Mouse (Mus musculus): Measurements from ENCODE around the gene Gab2.

Gene Gab2

GRCm38 (mm10) chr7:97081242-97081958 is at the start of gene Gab2:
Gab2 (plus strand) TSS chr7:97081586.
- peak; percentile 52 for DNase-seq (ENCODE audit: low spot score)

GRCm38 (mm10) chr7:97032412-97032811 is 49.0 kb upstream of the Gab2 start:
- no peak for DNase-seq (ENCODE audit: low spot score)

GRCm38 (mm10) chr7:97039641-97040040 is 41.7 kb upstream of the Gab2 start:
- DNase-seq (ENCODE audit: low spot score) = no peak

GRCm38 (mm10) chr7:97041868-97042449 is 39.4 kb upstream of the Gab2 start:
- DNase-seq (ENCODE audit: low spot score) = no peak

- DNase-seq (ENCODE audit: low spot score) = no peak
Observed at GRCm38 (mm10) chr7:97042981-97043380, 38.4 kb upstream of the Gab2 start.

GRCm38 (mm10) chr7:97060966-97061365 is 20.4 kb upstream of the Gab2 start:
- DNase-seq (ENCODE audit: low spot score) = no peak

- DNase-seq (ENCODE audit: low spot score) = no peak
Observed at GRCm38 (mm10) chr7:97071512-97071911, 9.9 kb upstream of the Gab2 start.

- no peak for DNase-seq (ENCODE audit: low spot score)
Observed at GRCm38 (mm10) chr7:97072061-97072460, 9.3 kb upstream of the Gab2 start.

GRCm38 (mm10) chr7:97074974-97075373 is 6.4 kb upstream of the Gab2 start:
- DNase-seq (ENCODE audit: low spot score) = no peak

GRCm38 (mm10) chr7:97076977-97077376 is 4.4 kb upstream of the Gab2 start:
- DNase-seq (ENCODE audit: low spot score) = no peak

- no peak for DNase-seq (ENCODE audit: low spot score)
Observed at GRCm38 (mm10) chr7:97078685-97079084, 2.7 kb upstream of the Gab2 start.

GRCm38 (mm10) chr7:97079145-97079544 is 2.2 kb upstream of the Gab2 start:
- no peak for DNase-seq (ENCODE audit: low spot score)

GRCm38 (mm10) chr7:97079651-97080365 is 1.6 kb upstream of the Gab2 start:
- DNase-seq (ENCODE audit: low spot score) = no peak

- DNase-seq (ENCODE audit: low spot score) = no peak
Observed at GRCm38 (mm10) chr7:97080621-97081241, 655 bp upstream of the Gab2 start.

GRCm38 (mm10) chr7:97081959-97082218 is 503 bp downstream of the Gab2 start:
- no peak for DNase-seq (ENCODE audit: low spot score)

GRCm38 (mm10) chr7:97082219-97083101 is 1.1 kb downstream of the Gab2 start:
- DNase-seq (ENCODE audit: low spot score) = peak; percentile 52

GRCm38 (mm10) chr7:97083579-97083978 is 2.2 kb downstream of the Gab2 start:
- no peak for DNase-seq (ENCODE audit: low spot score)

GRCm38 (mm10) chr7:97084181-97084580 is 2.8 kb downstream of the Gab2 start:
- DNase-seq (ENCODE audit: low spot score) = no peak

GRCm38 (mm10) chr7:97085291-97085690 is 3.9 kb downstream of the Gab2 start:
- DNase-seq (ENCODE audit: low spot score) = no peak

GRCm38 (mm10) chr7:97094241-97094640 is 12.9 kb downstream of the Gab2 start:
- no peak for DNase-seq (ENCODE audit: low spot score)

- DNase-seq (ENCODE audit: low spot score) = no peak
Observed at GRCm38 (mm10) chr7:97108119-97108518, 26.7 kb downstream of the Gab2 start.

- no peak for DNase-seq (ENCODE audit: low spot score)
Observed at GRCm38 (mm10) chr7:97128949-97129348, 47.6 kb downstream of the Gab2 start.
